Mouse (Mus musculus) erythroblast, embryonic 14.5 days (primary cell): ENCODE data around the gene Lamc1.

Source experiments
- GATA1 ChIP-seq: IDR thresholded peaks from 2 replicates; pipeline ENCODE4 v1.6.1; 2012; ENCODE audit warnings: low read length, inconsistent platforms, mixed read lengths
- TAL1 ChIP-seq: IDR thresholded peaks from 3 replicates; pipeline ENCODE4 v1.6.1; 2012; ENCODE audit warnings: low read length, inconsistent platforms, mixed read lengths

DNA sequence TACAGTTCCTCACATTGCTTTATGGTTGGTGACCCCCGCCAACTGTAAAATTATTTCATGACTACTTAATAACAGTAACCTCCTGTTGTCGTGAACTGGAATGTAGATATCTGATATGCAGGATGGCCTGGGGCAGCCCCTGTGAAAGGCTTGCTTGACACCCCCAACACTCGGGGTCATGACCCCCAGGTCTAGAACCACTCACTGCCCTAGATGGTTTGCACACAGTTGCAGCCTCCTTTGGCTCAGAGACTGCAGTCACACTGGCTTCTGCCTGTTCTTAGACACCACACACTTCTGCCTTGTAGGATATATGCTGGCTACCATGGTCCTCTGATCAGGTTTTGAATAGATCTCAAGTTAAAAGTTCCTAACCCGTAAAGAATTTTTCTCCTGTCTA lies 41.5 kb upstream of the Lamc1 start:
- no peak for TF ChIP-seq GATA1
- TF ChIP-seq TAL1, result no peak
